Mouse (Mus musculus): ENCODE measurements at regions not wholly inside any gene's neighbourhood (a gene's known extent, or its start where the extent isn't known, plus 50 kb on each side); places are given as distances from the start of the nearest gene placed in this dataset.

- WGBS = 95% methylated on average over 3 of the region's 3 CpGs
Observed at GRCm38 (mm10) chr12:35649772-35650171, 114.9 kb upstream of the Ahr start.

GRCm38 (mm10) chr12:35642473-35642872, 107.6 kb upstream of the Ahr start:
- no peaks in the 10 kb centered on the region for H3K36me3 ChIP-seq (ENCODE audit: insufficient read depth, low read length)
- H3K4me3 ChIP-seq (ENCODE audit: low read depth, low read length) = no peak overlapping the region
- ATAC-seq (ENCODE audit: low FRiP score) (no peak), DNase-seq (ENCODE audit: low spot score) (no peak)
- no peaks in the 10 kb centered on the region for H3K9me3 ChIP-seq (ENCODE audit: low read length)
- H3K4me2 ChIP-seq (ENCODE audit: low read depth, low read length, poor library complexity, severe bottlenecking) = no peak overlapping the region
- no peak overlapping the region for H3K9ac ChIP-seq (replicated peaks; ENCODE audit: low read length, poor library complexity, severe bottlenecking)
- TF ChIP-seq CTCF (IDR thresholded peaks at IDR 0.05) = no peak
- no peaks in the 10 kb centered on the region for H3K27me3 ChIP-seq (ENCODE audit: insufficient read depth, low read length)
- H3K4me1 ChIP-seq (ENCODE audit: insufficient read depth, low read length) = no peaks in the 10 kb centered on the region
- H3K27ac ChIP-seq (ENCODE audit: low read depth, low read length) = no peak overlapping the region

More at GRCm38 (mm10) chr12:35649772-35650171, 114.9 kb upstream of the Ahr start:
- Histone ChIP-seq H3K4me3 (ENCODE audit: low read depth, low read length) (no peak overlapping the region), H3K4me1 (ENCODE audit: insufficient read depth, low read length) (no peaks in the 10 kb centered on the region), H3K9me3 (ENCODE audit: low read length) (no peaks in the 10 kb centered on the region), H3K27ac (ENCODE audit: low read depth, low read length) (no peak overlapping the region), H3K9ac (replicated peaks; ENCODE audit: low read length, poor library complexity, severe bottlenecking) (no peak overlapping the region), H3K36me3 (ENCODE audit: insufficient read depth, low read length) (no peaks in the 10 kb centered on the region), H3K27me3 (ENCODE audit: insufficient read depth, low read length) (no peaks in the 10 kb centered on the region), H3K4me2 (ENCODE audit: low read depth, low read length, poor library complexity, severe bottlenecking) (no peak overlapping the region)
- ATAC-seq (ENCODE audit: low FRiP score) (no peak), DNase-seq (ENCODE audit: low spot score) (no peak)
- no peak for TF ChIP-seq CTCF (IDR thresholded peaks at IDR 0.05)

GRCm38 (mm10) chr12:35641741-35642140, 106.9 kb upstream of the Ahr start:
- Histone ChIP-seq H3K4me2 (ENCODE audit: low read depth, low read length, poor library complexity, severe bottlenecking) (no peak overlapping the region), H3K27ac (ENCODE audit: low read depth, low read length) (no peak overlapping the region), H3K4me3 (ENCODE audit: low read depth, low read length) (no peak overlapping the region), H3K36me3 (ENCODE audit: insufficient read depth, low read length) (no peaks in the 10 kb centered on the region), H3K9ac (replicated peaks; ENCODE audit: low read length, poor library complexity, severe bottlenecking) (no peak overlapping the region), H3K27me3 (ENCODE audit: insufficient read depth, low read length) (no peaks in the 10 kb centered on the region), H3K9me3 (ENCODE audit: low read length) (no peaks in the 10 kb centered on the region), H3K4me1 (ENCODE audit: insufficient read depth, low read length) (no peaks in the 10 kb centered on the region)
- TF ChIP-seq CTCF (IDR thresholded peaks at IDR 0.05) = no peak
- DNase-seq (ENCODE audit: low spot score) (no peak), ATAC-seq (ENCODE audit: low FRiP score) (no peak)
- WGBS = 39% methylated on average over 1 of the region's 1 CpGs

- DNase-seq (ENCODE audit: low spot score) (no peak), ATAC-seq (ENCODE audit: low FRiP score) (no peak)
- Histone ChIP-seq H3K4me3 (ENCODE audit: low read depth, low read length) (no peak overlapping the region), H3K9me3 (ENCODE audit: low read length) (no peaks in the 10 kb centered on the region), H3K27ac (ENCODE audit: low read depth, low read length) (no peak overlapping the region), H3K4me1 (ENCODE audit: insufficient read depth, low read length) (no peaks in the 10 kb centered on the region), H3K27me3 (ENCODE audit: insufficient read depth, low read length) (no peaks in the 10 kb centered on the region), H3K4me2 (ENCODE audit: low read depth, low read length, poor library complexity, severe bottlenecking) (no peak overlapping the region), H3K9ac (replicated peaks; ENCODE audit: low read length, poor library complexity, severe bottlenecking) (no peak overlapping the region), H3K36me3 (ENCODE audit: insufficient read depth, low read length) (no peaks in the 10 kb centered on the region)
- TF ChIP-seq CTCF (IDR thresholded peaks at IDR 0.05) = no peak
- 75% methylated on average over 3 of the region's 3 CpGs for WGBS
Observed at GRCm38 (mm10) chr12:35640911-35641345, 106.1 kb upstream of the Ahr start.

- no peak for TF ChIP-seq CTCF (IDR thresholded peaks at IDR 0.05)
- no peak overlapping the region for H3K9ac ChIP-seq (replicated peaks; ENCODE audit: low read length, poor library complexity, severe bottlenecking)
- no peak overlapping the region for H3K4me3 ChIP-seq (ENCODE audit: low read depth, low read length)
- no peaks in the 10 kb centered on the region for H3K4me1 ChIP-seq (ENCODE audit: insufficient read depth, low read length)
- ATAC-seq (ENCODE audit: low FRiP score) = no peak
- no peaks in the 10 kb centered on the region for H3K36me3 ChIP-seq (ENCODE audit: insufficient read depth, low read length)
- no peak overlapping the region for H3K4me2 ChIP-seq (ENCODE audit: low read depth, low read length, poor library complexity, severe bottlenecking)
- no peaks in the 10 kb centered on the region for H3K27me3 ChIP-seq (ENCODE audit: insufficient read depth, low read length)
- H3K27ac ChIP-seq (ENCODE audit: low read depth, low read length) = no peak overlapping the region
- DNase-seq (ENCODE audit: low spot score) = no peak
- H3K9me3 ChIP-seq (ENCODE audit: low read length) = no peaks in the 10 kb centered on the region
- 83% methylated on average over 3 of the region's 3 CpGs for WGBS
Observed at GRCm38 (mm10) chr12:35623484-35623883, 88.6 kb upstream of the Ahr start.

GRCm38 (mm10) chr12:35614885-35615284, 80.0 kb upstream of the Ahr start:
- DNase-seq (ENCODE audit: low spot score) (no peak), ATAC-seq (ENCODE audit: low FRiP score) (no peak)
- no peaks in the 10 kb centered on the region for H3K27me3 ChIP-seq (ENCODE audit: insufficient read depth, low read length)
- WGBS = 80% methylated on average over 4 of the region's 4 CpGs
- no peaks in the 10 kb centered on the region for H3K9me3 ChIP-seq (ENCODE audit: low read length)
- no peak overlapping the region for H3K4me2 ChIP-seq (ENCODE audit: low read depth, low read length, poor library complexity, severe bottlenecking)
- H3K4me1 ChIP-seq (ENCODE audit: insufficient read depth, low read length) = no peaks in the 10 kb centered on the region
- no peak overlapping the region for H3K27ac ChIP-seq (ENCODE audit: low read depth, low read length)
- H3K36me3 ChIP-seq (ENCODE audit: insufficient read depth, low read length) = no peaks in the 10 kb centered on the region
- no peak for TF ChIP-seq CTCF (IDR thresholded peaks at IDR 0.05)
- H3K9ac ChIP-seq (replicated peaks; ENCODE audit: low read length, poor library complexity, severe bottlenecking) = no peak overlapping the region
- H3K4me3 ChIP-seq (ENCODE audit: low read depth, low read length) = no peak overlapping the region
